Mouse (Mus musculus): ENCODE data around the gene Olfr15. TPM values are rescaled to one million over a fixed set of nuclear protein-coding genes. Genes with fewer than 3 reads are reported as not detected.
"Not testable (repeated sequence)": the region's sequence is repeated elsewhere in the genome, so short reads cannot be mapped to it uniquely, and the experiment has no call there.

Gene Olfr15
- total RNA-seq (2015) (not detected in 2 replicates), total RNA-seq (2017) (not detected in 2 replicates)

GRCm38 (mm10) chr16:3830588-3831109 is at the start of gene Olfr15:
Olfr15 (plus strand) TSS chr16:3830878.
- ATAC-seq (ENCODE audit: poor library complexity, severe bottlenecking): peak; percentile 47; the same call in 1 of the 2 replicates

DNA sequence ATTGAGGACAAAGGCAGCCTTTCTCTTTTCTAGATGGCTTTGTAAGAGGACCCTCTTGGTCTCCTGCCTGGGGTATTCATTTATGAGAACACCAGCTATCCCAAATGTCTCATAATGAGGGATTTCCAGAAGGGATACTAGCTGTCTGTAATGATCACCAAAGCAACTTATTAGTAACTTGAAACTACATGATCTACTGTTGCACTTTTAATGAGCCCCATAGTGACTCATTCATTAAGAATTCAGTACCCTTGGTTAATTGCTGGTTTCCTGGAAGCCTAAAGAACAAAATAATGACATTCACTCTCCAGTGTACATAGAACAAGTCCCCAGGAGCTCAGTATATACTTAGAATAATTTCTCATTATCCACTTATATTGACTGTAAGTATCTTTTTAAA is 49.4 kb upstream of the Olfr15 start:
- ATAC-seq (ENCODE audit: poor library complexity, severe bottlenecking): no peak

GRCm38 (mm10) chr16:3788394-3788793 is 42.3 kb upstream of the Olfr15 start:
- ATAC-seq (ENCODE audit: poor library complexity, severe bottlenecking): no peak

DNA sequence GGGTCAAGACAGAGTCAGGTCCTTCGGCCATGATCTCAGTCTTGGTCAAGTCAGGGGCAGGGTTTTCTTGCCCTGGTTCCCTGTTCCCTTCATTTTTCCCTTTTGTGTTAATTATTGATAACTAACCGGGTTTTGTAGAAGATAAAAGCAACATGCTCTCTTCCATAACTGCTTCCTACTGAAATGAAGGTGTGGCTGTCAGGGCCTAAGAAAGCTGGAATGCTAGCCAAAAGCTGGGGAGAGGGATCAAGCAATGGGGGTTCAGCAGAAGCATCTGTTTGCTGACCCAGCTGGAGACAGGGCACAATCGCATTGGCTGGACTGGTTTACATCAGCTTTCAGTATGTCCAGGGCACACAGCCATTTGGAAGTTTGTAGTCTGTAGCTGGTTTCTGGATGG is 22.5 kb upstream of the Olfr15 start:
- ATAC-seq (ENCODE audit: poor library complexity, severe bottlenecking): no peak

- ATAC-seq (ENCODE audit: poor library complexity, severe bottlenecking): not testable (repeated sequence)
Measured at GRCm38 (mm10) chr16:3814667-3815066, 16.0 kb upstream of the Olfr15 start.

- no peak for ATAC-seq (ENCODE audit: poor library complexity, severe bottlenecking)
Measured at GRCm38 (mm10) chr16:3820202-3820601, 10.5 kb upstream of the Olfr15 start.

- no peak for ATAC-seq (ENCODE audit: poor library complexity, severe bottlenecking)
Measured at GRCm38 (mm10) chr16:3828021-3828420, 2.7 kb upstream of the Olfr15 start.

GRCm38 (mm10) chr16:3829727-3830126 is 951 bp upstream of the Olfr15 start:
- peak; percentile 54 for ATAC-seq (ENCODE audit: poor library complexity, severe bottlenecking)

DNA sequence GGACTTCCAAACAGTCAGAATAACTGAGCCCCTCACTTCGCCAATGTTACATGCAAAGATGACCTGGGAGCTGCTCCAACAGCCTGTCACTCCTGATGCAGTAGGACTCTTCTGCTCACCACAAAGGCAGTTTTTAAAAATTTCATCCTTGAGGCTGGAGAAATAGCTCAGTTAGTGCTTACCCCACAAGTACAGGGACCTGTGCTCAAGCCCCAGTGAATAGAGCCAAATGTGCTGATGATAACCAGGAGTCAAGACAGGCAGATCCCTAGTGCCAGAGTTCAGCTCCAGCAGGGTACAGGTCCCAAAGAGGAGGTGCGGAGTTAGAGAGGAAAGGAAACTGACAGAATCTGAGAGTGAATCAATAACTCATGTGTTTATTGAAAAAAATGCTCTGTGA is 4.8 kb downstream of the Olfr15 start:
- ATAC-seq (ENCODE audit: poor library complexity, severe bottlenecking): no peak

DNA sequence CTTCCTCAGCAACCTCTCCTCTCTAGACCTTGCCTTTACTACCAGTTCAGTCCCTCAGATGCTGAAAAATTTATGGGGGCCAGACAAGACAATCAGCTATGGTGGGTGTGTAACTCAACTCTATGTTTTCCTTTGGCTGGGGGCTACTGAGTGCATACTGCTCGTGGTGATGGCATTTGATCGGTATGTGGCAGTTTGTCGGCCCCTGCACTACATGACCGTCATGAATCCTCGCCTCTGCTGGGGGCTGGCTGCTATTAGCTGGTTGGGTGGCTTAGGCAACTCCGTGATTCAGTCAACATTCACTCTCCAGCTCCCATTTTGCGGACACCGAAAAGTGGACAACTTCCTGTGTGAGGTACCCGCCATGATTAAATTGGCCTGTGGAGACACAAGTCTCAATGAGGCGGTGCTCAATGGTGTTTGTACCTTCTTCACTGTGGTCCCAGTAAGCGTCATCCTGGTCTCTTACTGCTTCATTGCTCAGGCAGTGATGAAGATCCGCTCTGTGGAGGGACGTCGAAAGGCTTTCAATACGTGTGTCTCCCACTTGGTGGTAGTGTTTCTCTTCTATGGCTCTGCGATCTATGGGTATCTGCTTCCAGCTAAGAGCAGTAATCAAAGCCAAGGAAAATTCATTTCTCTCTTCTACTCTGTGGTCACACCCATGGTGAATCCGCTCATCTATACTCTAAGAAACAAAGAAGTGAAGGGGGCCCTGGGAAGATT is 8.6 kb downstream of the Olfr15 start:
- peak; percentile 51; the same call in 1 of the 2 replicates for ATAC-seq (ENCODE audit: poor library complexity, severe bottlenecking)

DNA sequence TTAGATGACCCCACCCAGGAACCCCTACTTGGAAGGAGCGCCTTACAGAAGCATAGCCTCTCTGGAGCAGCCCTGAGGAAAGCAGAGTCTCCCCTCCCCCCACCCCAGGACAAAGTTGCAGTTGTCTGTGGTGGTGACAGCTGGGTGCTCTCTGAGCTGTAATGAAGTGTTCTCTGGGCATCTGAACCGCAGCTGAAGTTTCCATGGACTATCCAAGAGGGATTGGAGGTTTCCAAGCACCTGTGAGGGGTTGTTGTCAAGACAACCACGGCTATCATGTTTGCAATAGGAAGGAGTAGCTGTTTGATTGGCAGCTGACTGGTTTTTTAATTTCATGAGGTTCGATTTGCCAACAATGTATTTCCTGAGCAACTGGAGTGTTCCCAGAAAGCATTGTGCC is 12.3 kb downstream of the Olfr15 start:
- ATAC-seq (ENCODE audit: poor library complexity, severe bottlenecking): no peak

- ATAC-seq (ENCODE audit: poor library complexity, severe bottlenecking): no peak
Measured at GRCm38 (mm10) chr16:3843796-3844195, 13.1 kb downstream of the Olfr15 start.

- peak; percentile 100 for ATAC-seq (ENCODE audit: poor library complexity, severe bottlenecking)
Measured at GRCm38 (mm10) chr16:3846711-3847518, 16.2 kb downstream of the Olfr15 start, which contains the start of gene Zfp174. Zfp174 (plus strand) TSS chr16:3847268.

DNA sequence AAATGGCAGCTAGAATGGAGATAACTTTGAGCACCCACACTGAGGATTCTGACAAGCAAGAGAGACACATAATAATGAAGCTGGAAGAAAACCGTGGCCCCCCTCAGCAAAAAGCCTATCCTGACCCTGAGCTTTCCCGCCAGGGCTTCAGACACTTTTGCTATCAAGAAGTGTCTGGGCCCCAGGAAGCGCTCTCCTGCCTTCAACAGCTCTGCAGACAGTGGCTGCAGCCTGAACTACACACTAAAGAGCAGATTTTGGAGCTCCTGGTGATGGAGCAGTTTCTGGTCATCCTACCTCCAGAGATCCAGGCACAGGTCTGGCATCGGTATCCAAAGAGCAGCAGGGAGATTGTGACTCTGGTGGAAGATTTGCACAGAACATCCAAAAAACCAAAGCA is 17.2 kb downstream of the Olfr15 start:
- no peak for ATAC-seq (ENCODE audit: poor library complexity, severe bottlenecking)

DNA sequence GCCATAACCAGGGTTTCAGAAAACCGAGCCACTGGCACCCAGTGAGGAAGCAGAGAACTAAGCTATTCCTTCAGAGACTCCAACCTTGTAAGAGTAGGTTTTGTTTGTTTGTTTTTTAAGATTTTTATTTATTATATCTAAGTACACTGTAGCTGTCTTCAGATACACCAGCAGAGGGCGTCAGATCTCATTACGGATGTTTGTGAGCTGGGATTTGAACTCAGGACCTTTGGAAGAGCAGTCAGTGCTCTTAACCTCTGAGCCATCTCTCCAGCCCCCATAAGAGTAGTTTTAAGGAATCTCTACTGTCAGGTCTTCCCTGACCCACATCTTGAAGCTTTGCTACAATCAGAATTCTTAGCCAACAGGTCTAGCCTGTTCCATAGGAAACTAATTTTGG is 17.7 kb downstream of the Olfr15 start:
- no peak for ATAC-seq (ENCODE audit: poor library complexity, severe bottlenecking)

- not testable (repeated sequence) for ATAC-seq (ENCODE audit: poor library complexity, severe bottlenecking)
Measured at GRCm38 (mm10) chr16:3851301-3851700, 20.6 kb downstream of the Olfr15 start.

GRCm38 (mm10) chr16:3852586-3852985 is 21.9 kb downstream of the Olfr15 start:
- ATAC-seq (ENCODE audit: poor library complexity, severe bottlenecking): no peak

DNA sequence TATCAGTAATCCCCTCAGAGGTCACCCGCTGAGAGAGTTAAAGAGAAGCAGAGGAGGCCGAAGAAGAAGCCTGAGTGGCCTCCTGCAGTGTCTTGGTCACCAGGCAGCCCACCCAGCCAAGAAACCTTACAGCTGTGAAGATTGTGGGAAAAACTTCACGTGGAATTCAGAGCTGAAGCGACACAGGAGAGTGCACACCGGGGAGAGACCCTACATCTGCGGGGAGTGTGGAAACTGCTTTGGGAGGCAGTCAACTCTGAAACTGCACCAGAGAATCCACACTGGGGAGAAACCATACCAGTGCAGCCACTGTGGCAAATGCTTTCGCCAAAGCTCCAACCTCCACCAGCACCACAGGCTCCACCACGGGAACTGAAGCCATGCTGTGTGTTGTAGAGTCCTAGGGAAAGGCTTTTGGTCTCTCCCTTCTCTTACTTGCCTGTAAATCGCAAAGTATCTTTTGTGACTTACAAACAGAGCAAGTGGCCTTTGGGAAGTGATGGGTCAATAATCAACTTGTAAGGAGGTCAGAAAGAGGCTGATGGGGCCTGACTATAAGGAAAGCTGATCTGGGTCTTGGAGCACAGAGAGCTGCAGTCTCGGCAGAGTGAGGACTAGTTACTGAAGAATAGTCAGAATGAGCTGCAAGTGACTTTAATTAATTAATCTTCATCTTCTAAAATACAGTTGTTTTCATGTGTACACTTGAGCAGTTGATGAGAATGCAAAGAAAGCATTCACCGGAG is 23.9 kb downstream of the Olfr15 start:
- ATAC-seq (ENCODE audit: poor library complexity, severe bottlenecking): no peak

GRCm38 (mm10) chr16:3855776-3856175 is 25.1 kb downstream of the Olfr15 start:
- ATAC-seq (ENCODE audit: poor library complexity, severe bottlenecking): no peak

DNA sequence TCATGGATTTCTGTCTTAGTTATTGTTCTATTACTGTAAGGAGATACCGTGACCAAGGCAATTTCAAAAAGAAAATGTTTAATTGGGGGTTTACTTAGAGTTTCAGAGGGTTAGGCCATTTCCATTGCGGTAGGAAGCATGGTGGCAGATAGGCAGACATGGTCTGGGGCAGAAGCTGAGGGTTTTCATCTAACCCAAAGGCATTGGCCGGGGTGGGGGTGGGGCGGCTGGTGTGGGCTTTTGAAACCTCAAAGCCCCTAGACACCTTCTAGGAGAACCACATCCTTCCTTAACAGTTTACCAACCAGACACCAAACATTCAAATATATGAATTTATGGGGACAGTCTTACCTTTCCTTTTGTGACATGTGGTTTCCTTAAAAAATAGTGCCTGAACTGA is 28.6 kb downstream of the Olfr15 start:
- ATAC-seq (ENCODE audit: poor library complexity, severe bottlenecking): 0 out of 2 replicates have a peak, but pooled peaks have one; percentile 33

DNA sequence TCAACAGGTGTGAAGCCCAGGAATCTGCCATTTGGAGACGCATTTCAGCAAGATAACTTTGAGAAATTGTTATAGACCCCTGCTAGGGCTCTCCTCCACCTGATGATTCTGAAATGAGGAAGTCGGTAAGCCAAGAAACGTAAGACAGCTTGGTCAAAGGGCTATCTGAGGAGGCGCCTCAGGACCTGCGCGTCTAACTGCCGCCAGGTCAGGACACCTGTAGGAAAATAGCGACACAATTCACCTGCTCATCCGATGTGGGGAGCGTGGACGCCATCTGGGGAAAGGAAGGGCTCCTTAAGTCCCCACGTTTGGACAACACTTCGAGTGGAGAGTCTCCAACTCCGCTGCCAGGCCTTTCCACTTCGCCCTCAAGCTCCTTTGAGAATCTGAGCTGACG is 41.1 kb downstream of the Olfr15 start:
- peak; percentile 63 for ATAC-seq (ENCODE audit: poor library complexity, severe bottlenecking)

Data from megakaryocyte, adult 5-6 weeks (primary cell).